Mouse (Mus musculus) C2C12 (cell line): ENCODE results near the gene Tiprl. TPM values are rescaled to one million over a fixed set of nuclear protein-coding genes. Genes with fewer than 3 reads are reported as not detected.

Experiments
- H3K27me3 ChIP-seq: one replicate; pipeline ENCODE4 v1.6.1; 2011; ENCODE audit not compliant: control insufficient read depth, insufficient read depth, insufficient read length
- H3K36me3 ChIP-seq: one replicate; pipeline ENCODE4 v1.6.1; 2011; ENCODE audit not compliant: control insufficient read depth, insufficient read depth
- H3K4me3 ChIP-seq: one replicate; pipeline ENCODE4 v1.5.1; 2011; ENCODE audit warnings: mild to moderate bottlenecking, control low read depth; ENCODE audit not compliant: poor library complexity, insufficient read depth, severe bottlenecking
- H3K79me2 ChIP-seq: one replicate; pipeline ENCODE4 v1.6.1; 2011; ENCODE audit not compliant: control insufficient read depth, insufficient read depth
- H3K79me3 ChIP-seq: one replicate; pipeline ENCODE4 v1.6.1; 2011; ENCODE audit warnings: low read depth, control low read depth
- H3ac ChIP-seq: one replicate; pipeline ENCODE3; 2011; ENCODE audit warnings: low read depth; ENCODE audit not compliant: control insufficient read depth, insufficient read length
- CEBPB ChIP-seq: IDR thresholded peaks from one replicate; pipeline ENCODE4 v1.6.1; 2011; ENCODE audit warnings: low read depth, mild to moderate bottlenecking, control low read depth, moderate library complexity
- CTCF ChIP-seq: IDR thresholded peaks from one replicate; pipeline ENCODE4 v1.5.1; 2011; ENCODE audit not compliant: control insufficient read depth, insufficient read depth, insufficient read length
- FOSL1 ChIP-seq: IDR thresholded peaks from one replicate; pipeline ENCODE4 v1.8.0; 2011; ENCODE audit warnings: mild to moderate bottlenecking, low read length; ENCODE audit not compliant: poor library complexity, insufficient read depth, severe bottlenecking
- MAX ChIP-seq: IDR thresholded peaks from one replicate; pipeline ENCODE4 v1.6.1; 2011; ENCODE audit warnings: mild to moderate bottlenecking, control low read depth
- MYOD1 ChIP-seq: IDR thresholded peaks from one replicate; pipeline ENCODE4 v1.6.1; 2011; ENCODE audit warnings: low read depth; ENCODE audit not compliant: control insufficient read depth, insufficient read length
- MYOG ChIP-seq: IDR thresholded peaks from one replicate; pipeline ENCODE4 v1.6.1; 2011; ENCODE audit not compliant: control insufficient read depth, insufficient read length; ENCODE audit errors: extremely low read depth
- USF1 ChIP-seq: IDR thresholded peaks from one replicate; pipeline ENCODE4 v1.6.1; 2011; ENCODE audit warnings: low read depth, mild to moderate bottlenecking, control low read depth, moderate library complexity
- polyA plus RNA-seq: library from polyadenylated mRNA; unstranded; fragments of >200 nt; fragmentation: generic; extraction: Trizol; gene quantifications from one replicate; pipeline ENCODE4 v1.2.1, GENCODE M21; 2012; ENCODE audit warnings: missing spikeins

Tiprl gene
- polyA plus RNA-seq, 1 experiment: 31.3 TPM

- H3K27me3 ChIP-seq: peaks cover 9% of the 10 kb centered on the region
- no peaks in the 10 kb centered on the region for H3K79me3 ChIP-seq
- TF ChIP-seq MAX (no peak), USF1 (no peak), MYOD1 (no peak), CTCF (no peak), FOSL1 (no peak), MYOG (no peak), CEBPB (no peak)
- no peak overlapping the region for H3ac ChIP-seq
- H3K79me2 ChIP-seq: no peaks in the 10 kb centered on the region
- no peaks in the 10 kb centered on the region for H3K36me3 ChIP-seq
- H3K4me3 ChIP-seq: no peak overlapping the region
These were observed 71.9 kb downstream of the Tiprl start for GRCm38 (mm10) chr1:165164920-165165319.

Other genes with a start within 250 kb of the Tiprl start
- not detected for gene Tbx19, start 76.2 kb downstream of the Tiprl start, polyA plus RNA-seq
- 6.9 TPM for gene Sft2d2, start 42.6 kb downstream of the Tiprl start, polyA plus RNA-seq
- gene Gpr161, start 58.8 kb upstream of the Tiprl start, polyA plus RNA-seq: 4.0 TPM
- gene Dcaf6, start 223.5 kb upstream of the Tiprl start, polyA plus RNA-seq: 7.1 TPM
- 66.8 TPM for gene Mpc2, start 223.6 kb upstream of the Tiprl start, polyA plus RNA-seq
- gene Adcy10, start 248.2 kb upstream of the Tiprl start, polyA plus RNA-seq: not detected